Mouse (Mus musculus): ENCODE measurements around the gene Olfr1055. TPM values are rescaled to one million over a fixed set of nuclear protein-coding genes. Genes with fewer than 3 reads are reported as not detected.

The Olfr1055 gene
- total RNA-seq (2023), result not detected

GRCm38 (mm10) chr2:86350184-86350583 lies at the start of gene Olfr1055:
Olfr1055 (minus strand) TSS chr2:86350284.

GRCm38 (mm10) chr2:86388461-86388860 lies 38.4 kb upstream of the Olfr1055 start, which contains the start of gene Olfr1058:
Olfr1058 (minus strand) TSS chr2:86388561.

GRCm38 (mm10) chr2:86378293-86378692 lies 28.2 kb upstream of the Olfr1055 start, which contains the start of gene Olfr1057:
Olfr1057 (minus strand) TSS chr2:86378393.

DNA sequence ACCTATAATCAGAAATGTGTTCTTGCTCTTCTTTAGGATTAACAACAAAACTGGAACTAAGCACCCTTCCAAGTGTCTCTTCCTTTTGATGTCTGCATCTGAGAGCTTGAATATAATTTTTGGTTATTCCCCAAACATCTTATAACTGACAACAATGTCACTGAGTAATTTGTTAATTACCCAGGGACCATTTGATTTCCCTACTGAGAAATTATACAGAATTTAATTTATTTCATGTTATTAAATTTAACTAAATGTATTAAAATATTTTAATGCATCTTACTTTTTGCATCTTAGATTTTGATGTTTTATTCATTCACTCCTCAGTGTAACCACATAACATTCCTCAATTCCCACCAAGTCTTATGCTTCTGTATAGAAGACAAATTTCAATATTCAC lies 12.3 kb upstream of the Olfr1055 start, which contains the start of gene Olfr1056:
TSS of gene Olfr1056 (minus strand) at position 101 of the 400 bp plus-strand sequence.

DNA sequence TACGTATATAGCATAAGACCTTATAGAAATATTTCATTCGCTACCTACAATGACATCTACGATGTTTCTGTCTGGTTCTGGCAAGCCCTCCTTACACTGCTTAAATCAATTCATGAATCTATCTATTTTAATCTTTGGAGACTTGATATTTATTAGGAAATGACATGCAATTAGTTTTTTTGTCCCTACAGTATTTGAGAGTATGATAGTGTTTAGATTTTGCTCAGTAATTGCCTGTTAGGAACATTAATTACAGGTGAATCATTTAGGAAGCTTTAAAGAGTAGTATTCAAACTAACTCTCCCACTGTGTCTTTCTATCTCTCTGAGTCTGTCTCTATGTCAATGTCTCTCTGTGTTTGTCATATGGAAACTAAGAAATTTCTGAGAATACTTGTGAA lies 14.8 kb downstream of the Olfr1055 start, which contains the start of gene Olfr1054:
TSS of gene Olfr1054 (minus strand) at position 101 of the 400 bp plus-strand sequence.

GRCm38 (mm10) chr2:86315184-86315583 lies 34.9 kb downstream of the Olfr1055 start, which contains the start of gene Olfr1053:
Olfr1053 (minus strand) TSS chr2:86315284.

Other genes with a start within 250 kb of the Olfr1055 start
- not detected for gene Olfr1039, start 214.4 kb downstream of the Olfr1055 start, total RNA-seq (2023)
- gene Olfr1040, start 203.6 kb downstream of the Olfr1055 start, total RNA-seq (2023), result not detected
- gene Olfr1042, start 188.4 kb downstream of the Olfr1055 start, total RNA-seq (2023), result not detected
- gene Olfr1043, start 182.8 kb downstream of the Olfr1055 start, total RNA-seq (2023), result not detected
- gene Olfr1044, start 172.5 kb downstream of the Olfr1055 start, total RNA-seq (2023), result not detected
- not detected for gene Olfr52, start 164.6 kb downstream of the Olfr1055 start, total RNA-seq (2023)
- gene Olfr1045, start 147.3 kb downstream of the Olfr1055 start, total RNA-seq (2023), result not detected
- gene Olfr1046, start 131.0 kb downstream of the Olfr1055 start, total RNA-seq (2023), result not detected
- not detected for gene Olfr1047, start 118.9 kb downstream of the Olfr1055 start, total RNA-seq (2023)
- gene Olfr1048, start 110.0 kb downstream of the Olfr1055 start, total RNA-seq (2023), result not detected
- not detected for gene Olfr1049, start 92.0 kb downstream of the Olfr1055 start, total RNA-seq (2023)
- gene Olfr1051, start 71.2 kb downstream of the Olfr1055 start, total RNA-seq (2023), result not detected
- gene Olfr1052, start 57.8 kb downstream of the Olfr1055 start, total RNA-seq (2023), result not detected
- gene Olfr1053, start 35.0 kb downstream of the Olfr1055 start, total RNA-seq (2023), result not detected
- not detected for gene Olfr1054, start 14.9 kb downstream of the Olfr1055 start, total RNA-seq (2023)
- not detected for gene Olfr1056, start 12.2 kb upstream of the Olfr1055 start, total RNA-seq (2023)
- not detected for gene Olfr1057, start 28.1 kb upstream of the Olfr1055 start, total RNA-seq (2023)
- gene Olfr1058, start 38.3 kb upstream of the Olfr1055 start, total RNA-seq (2023), result not detected
- not detected for gene Olfr1061, start 63.8 kb upstream of the Olfr1055 start, total RNA-seq (2023)
- not detected for gene Olfr1062, start 76.5 kb upstream of the Olfr1055 start, total RNA-seq (2023)
- gene Olfr1065, start 100.3 kb upstream of the Olfr1055 start, total RNA-seq (2023), result not detected
- gene Olfr1066, start 106.0 kb upstream of the Olfr1055 start, total RNA-seq (2023), result not detected
- gene Olfr228, start 137.1 kb upstream of the Olfr1055 start, total RNA-seq (2023), result not detected
- not detected for gene Olfr1076, start 158.2 kb upstream of the Olfr1055 start, total RNA-seq (2023)
- not detected for gene Olfr1079, start 192.2 kb upstream of the Olfr1055 start, total RNA-seq (2023)
- gene Olfr1080, start 208.0 kb upstream of the Olfr1055 start, total RNA-seq (2023), result not detected
- gene Olfr1082, start 248.7 kb upstream of the Olfr1055 start, total RNA-seq (2023), result not detected

Measured in B cell, adult 67 days (primary cell).